Mouse (Mus musculus): ENCODE measurements at regions not wholly inside any gene's neighbourhood (a gene's known extent, or its start where the extent isn't known, plus 50 kb on each side); places are given as distances from the start of the nearest gene placed in this dataset.

- Histone ChIP-seq H3K79me3 (ENCODE audit: low read depth) (no peaks in the 10 kb centered on the region), H3ac (ENCODE audit: control insufficient read depth, insufficient read length, low read depth) (no peak overlapping the region), H3K79me2 (ENCODE audit: control insufficient read depth, insufficient read depth) (no peaks in the 10 kb centered on the region), H3K4me3 (ENCODE audit: insufficient read depth, poor library complexity, severe bottlenecking) (no peak overlapping the region), H3K36me3 (ENCODE audit: control insufficient read depth, insufficient read depth) (no peaks in the 10 kb centered on the region), H3K27me3 (ENCODE audit: control insufficient read depth, insufficient read depth, insufficient read length) (peaks cover 4% of the 10 kb centered on the region)
- TF ChIP-seq FOSL1 (IDR thresholded peaks at IDR 0.05; ENCODE audit: insufficient read depth, low read length, poor library complexity, severe bottlenecking) (no peak), USF1 (IDR thresholded peaks at IDR 0.05; ENCODE audit: low read depth) (no peak), MYOG (IDR thresholded peaks at IDR 0.05; ENCODE audit: control insufficient read depth, extremely low read depth, insufficient read length) (no peak), MAX (IDR thresholded peaks at IDR 0.05) (no peak), MYOD1 (IDR thresholded peaks at IDR 0.05; ENCODE audit: control insufficient read depth, insufficient read length, low read depth) (no peak), CEBPB (IDR thresholded peaks at IDR 0.05; ENCODE audit: low read depth) (no peak)
Observed at GRCm38 (mm10) chr4:72010316-72010715, 190.4 kb downstream of the Tle1 start.

DNA sequence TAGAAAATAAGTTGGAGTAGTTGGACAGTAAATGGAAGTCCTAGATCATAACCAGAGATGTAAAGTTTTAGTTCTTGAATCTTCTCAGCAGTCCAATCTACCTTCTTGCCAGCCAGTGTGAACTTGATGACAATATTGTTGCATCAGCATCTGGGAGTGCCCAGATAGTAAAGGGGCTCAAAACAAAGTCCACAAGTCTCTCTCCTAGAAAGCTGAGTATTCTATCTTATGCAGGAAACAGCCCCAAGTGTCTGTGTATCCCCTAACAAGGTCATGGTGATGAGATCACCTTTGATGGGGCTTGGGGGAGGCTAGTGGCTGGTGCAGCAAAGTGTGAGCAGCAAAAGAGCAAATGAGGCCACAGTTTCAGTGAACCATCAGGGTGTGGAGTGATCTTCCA, 194.8 kb downstream of the Tle1 start:
- TF ChIP-seq CTCF (IDR thresholded peaks at IDR 0.05; ENCODE audit: control insufficient read depth, insufficient read depth, insufficient read length) (no peak), MAX (IDR thresholded peaks at IDR 0.05) (no peak), CEBPB (IDR thresholded peaks at IDR 0.05; ENCODE audit: low read depth) (no peak), MYOD1 (IDR thresholded peaks at IDR 0.05; ENCODE audit: control insufficient read depth, insufficient read length, low read depth) (no peak), MYOG (IDR thresholded peaks at IDR 0.05; ENCODE audit: control insufficient read depth, extremely low read depth, insufficient read length) (no peak), FOSL1 (IDR thresholded peaks at IDR 0.05; ENCODE audit: insufficient read depth, low read length, poor library complexity, severe bottlenecking) (no peak), USF1 (IDR thresholded peaks at IDR 0.05; ENCODE audit: low read depth) (no peak)

DNA sequence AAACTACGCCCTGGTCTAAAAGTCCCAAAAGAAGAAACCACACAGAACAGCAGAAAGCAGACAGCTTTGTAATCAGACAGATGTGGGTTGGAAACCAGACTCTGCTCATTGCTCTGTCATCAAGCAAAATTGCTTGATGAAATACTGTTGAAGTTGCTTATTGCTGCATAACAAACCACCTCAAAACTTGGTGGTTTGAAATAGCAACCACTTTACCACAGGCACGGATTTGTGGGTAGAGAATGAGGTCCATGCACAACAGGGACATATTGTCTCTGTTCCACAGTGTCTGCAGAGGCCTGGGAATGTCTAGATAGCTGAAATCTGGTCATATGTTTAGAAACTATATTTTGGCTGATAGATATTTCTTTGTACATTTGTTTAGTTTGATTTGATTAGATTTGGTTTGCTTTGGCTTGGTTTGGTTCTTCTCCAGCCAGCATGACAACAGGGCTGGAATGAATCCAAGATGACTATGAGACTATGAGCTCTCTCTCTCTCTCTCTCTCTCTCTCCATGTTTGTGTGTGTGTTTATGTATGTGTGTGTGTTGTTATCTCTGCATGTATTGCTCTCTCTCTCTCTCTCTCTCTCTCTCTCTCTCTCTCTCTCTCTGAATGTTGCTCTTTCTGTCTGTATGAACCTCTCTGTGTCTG, 199.4 kb downstream of the Tle1 start:
- H3K27me3 ChIP-seq (ENCODE audit: control insufficient read depth, insufficient read depth, insufficient read length) = peaks cover 3% of the 10 kb centered on the region
- no peaks in the 10 kb centered on the region for H3K79me2 ChIP-seq (ENCODE audit: control insufficient read depth, insufficient read depth)
- no peaks in the 10 kb centered on the region for H3K36me3 ChIP-seq (ENCODE audit: control insufficient read depth, insufficient read depth)
- H3K79me3 ChIP-seq (ENCODE audit: low read depth) = no peaks in the 10 kb centered on the region
- H3ac ChIP-seq (ENCODE audit: control insufficient read depth, insufficient read length, low read depth) = no peak overlapping the region
- TF ChIP-seq CEBPB (IDR thresholded peaks at IDR 0.05; ENCODE audit: low read depth) = peak; percentile 46
- no peak for TF ChIP-seq FOSL1 (IDR thresholded peaks at IDR 0.05; ENCODE audit: insufficient read depth, low read length, poor library complexity, severe bottlenecking)
- H3K4me3 ChIP-seq (ENCODE audit: insufficient read depth, poor library complexity, severe bottlenecking) = no peak overlapping the region

More for the DNA sequence above, 194.8 kb downstream of the Tle1 start:
- H3K36me3 ChIP-seq (ENCODE audit: control insufficient read depth, insufficient read depth) = no peaks in the 10 kb centered on the region
- H3K27me3 ChIP-seq (ENCODE audit: control insufficient read depth, insufficient read depth, insufficient read length) = peaks cover 3% of the 10 kb centered on the region
- no peak overlapping the region for H3ac ChIP-seq (ENCODE audit: control insufficient read depth, insufficient read length, low read depth)
- H3K4me3 ChIP-seq (ENCODE audit: insufficient read depth, poor library complexity, severe bottlenecking) = no peak overlapping the region
- no peaks in the 10 kb centered on the region for H3K79me2 ChIP-seq (ENCODE audit: control insufficient read depth, insufficient read depth)
- no peaks in the 10 kb centered on the region for H3K79me3 ChIP-seq (ENCODE audit: low read depth)

- Histone ChIP-seq H3K4me3 (ENCODE audit: insufficient read depth, poor library complexity, severe bottlenecking) (no peak overlapping the region), H3K36me3 (ENCODE audit: control insufficient read depth, insufficient read depth) (no peaks in the 10 kb centered on the region), H3K27me3 (ENCODE audit: control insufficient read depth, insufficient read depth, insufficient read length) (no peaks in the 10 kb centered on the region), H3ac (ENCODE audit: control insufficient read depth, insufficient read length, low read depth) (no peak overlapping the region), H3K79me2 (ENCODE audit: control insufficient read depth, insufficient read depth) (no peaks in the 10 kb centered on the region), H3K79me3 (ENCODE audit: low read depth) (no peaks in the 10 kb centered on the region)
- TF ChIP-seq FOSL1 (IDR thresholded peaks at IDR 0.05; ENCODE audit: insufficient read depth, low read length, poor library complexity, severe bottlenecking) (peak; percentile 91), MAX (IDR thresholded peaks at IDR 0.05) (no peak), MYOD1 (IDR thresholded peaks at IDR 0.05; ENCODE audit: control insufficient read depth, insufficient read length, low read depth) (peak; percentile 94), MYOG (IDR thresholded peaks at IDR 0.05; ENCODE audit: control insufficient read depth, extremely low read depth, insufficient read length) (no peak), CEBPB (IDR thresholded peaks at IDR 0.05; ENCODE audit: low read depth) (no peak), USF1 (IDR thresholded peaks at IDR 0.05; ENCODE audit: low read depth) (no peak), CTCF (IDR thresholded peaks at IDR 0.05; ENCODE audit: control insufficient read depth, insufficient read depth, insufficient read length) (no peak)
Observed at GRCm38 (mm10) chr4:71968701-71969100, 210.9 kb upstream of the Gm11232 start.

GRCm38 (mm10) chr4:71953441-71953840, 195.7 kb upstream of the Gm11232 start:
- H3K79me2 ChIP-seq (ENCODE audit: control insufficient read depth, insufficient read depth) = no peaks in the 10 kb centered on the region
- TF ChIP-seq CEBPB (IDR thresholded peaks at IDR 0.05; ENCODE audit: low read depth) (no peak), MYOD1 (IDR thresholded peaks at IDR 0.05; ENCODE audit: control insufficient read depth, insufficient read length, low read depth) (no peak), CTCF (IDR thresholded peaks at IDR 0.05; ENCODE audit: control insufficient read depth, insufficient read depth, insufficient read length) (no peak), MYOG (IDR thresholded peaks at IDR 0.05; ENCODE audit: control insufficient read depth, extremely low read depth, insufficient read length) (no peak), MAX (IDR thresholded peaks at IDR 0.05) (no peak), FOSL1 (IDR thresholded peaks at IDR 0.05; ENCODE audit: insufficient read depth, low read length, poor library complexity, severe bottlenecking) (no peak), USF1 (IDR thresholded peaks at IDR 0.05; ENCODE audit: low read depth) (no peak)

More at GRCm38 (mm10) chr4:71953441-71953840, 195.7 kb upstream of the Gm11232 start:
- H3K79me3 ChIP-seq (ENCODE audit: low read depth) = no peaks in the 10 kb centered on the region
- no peak overlapping the region for H3K4me3 ChIP-seq (ENCODE audit: insufficient read depth, poor library complexity, severe bottlenecking)
- no peaks in the 10 kb centered on the region for H3K27me3 ChIP-seq (ENCODE audit: control insufficient read depth, insufficient read depth, insufficient read length)
- no peaks in the 10 kb centered on the region for H3K36me3 ChIP-seq (ENCODE audit: control insufficient read depth, insufficient read depth)
- H3ac ChIP-seq (ENCODE audit: control insufficient read depth, insufficient read length, low read depth) = no peak overlapping the region
